In the genomic region with DNA sequence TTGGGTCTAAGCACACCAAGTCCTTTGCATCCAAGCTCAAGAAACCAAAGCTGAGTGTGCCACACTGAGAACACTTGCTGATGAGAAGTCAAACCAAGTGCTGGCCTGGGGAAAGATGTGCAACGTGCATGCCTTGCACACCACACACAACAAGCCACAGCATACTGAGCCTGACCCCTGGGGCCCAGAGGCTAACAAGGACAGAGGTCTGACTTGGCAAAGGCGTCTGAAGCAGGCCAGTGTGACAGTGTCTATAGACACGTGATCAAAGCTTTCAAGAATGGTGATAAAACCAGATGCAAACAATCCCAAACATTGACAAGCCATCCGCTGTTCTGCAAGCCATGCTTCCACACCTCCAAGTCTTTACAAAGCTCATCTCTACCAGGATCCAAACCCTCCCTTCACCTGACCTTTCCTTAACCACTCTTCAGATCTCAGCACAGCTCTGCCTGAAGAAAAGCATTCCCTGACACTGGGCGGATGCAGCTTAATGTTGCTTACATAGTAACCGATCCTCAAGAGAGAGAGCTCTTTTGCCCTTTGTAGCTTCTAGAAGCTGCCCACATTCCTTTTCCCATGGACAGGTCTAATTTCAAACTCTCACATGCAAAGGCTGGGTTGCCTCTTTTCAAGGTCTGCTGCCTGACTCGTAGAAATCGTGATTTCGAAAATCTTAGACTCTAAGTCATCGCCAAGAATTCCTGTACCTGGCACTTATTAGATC, we compare ENCODE assay signal across 12 mouse cellular contexts. TPM values are rescaled to one million over a fixed set of nuclear protein-coding genes. Genes with fewer than 3 reads are reported as not detected.
DNase-seq lines count a peak whose midpoint lies in the region; TF ChIP-seq lines count a peak whose summit lies in the region.
"Had no signal": no experiment of that assay in that cellular context is flagged by ENCODE, and none has a peak within 500 bp of the region (broad histone marks: within the 10 kb centered on the region; RNA-seq: fewer than 3 reads in every experiment).

No protein-coding gene starts in this region.

- 21% methylated on average over 10 of the region's 10 CpGs for WGBS in kidney, adult 2 months

- DNase-seq in adrenal gland, postnatal 14 days, result peak; percentile 18
- no peak for DNase-seq in adrenal gland, postnatal 25 days
- peak; percentile 63 for DNase-seq in kidney, adult 2 months
- no peak for DNase-seq in kidney, adult 18-20 months
- DNase-seq in NIH3T3 (ENCODE audit: low read depth), result peak; percentile 20
- peak; percentile 33 to 58 for DNase-seq in kidney, adult 8-10 months
- no peak for DNase-seq in left cerebral cortex, adult 11 months (ENCODE audit: low spot score)
- no peak for DNase-seq in frontal cortex, postnatal 36 days (ENCODE audit: low spot score in 2 of 2)
- DNase-seq: forebrain, postnatal 0 days; layer of hippocampus, adult 9-11 months had no signal

- no peaks in the 10 kb centered on the region for H3K27me3 ChIP-seq in kidney, adult 2 months (replicated peaks; ENCODE audit: control insufficient read depth, insufficient read depth, low read length)
- H3K27me3 ChIP-seq: stomach, embryonic 15.5 days had no signal

- H3K27ac ChIP-seq in kidney, adult 2 months (ENCODE audit: insufficient read depth, low read depth, low read length), result no peak overlapping the region
- H3K27ac ChIP-seq: liver, embryonic 14.5 days; stomach, embryonic 15.5 days had no signal

- TF ChIP-seq CTCF in kidney, adult 2 months (conservative IDR thresholded peaks at IDR 0.05; ENCODE audit: insufficient read depth, insufficient read length, low read depth, low read length), result no peak

- H3K36me3 ChIP-seq in kidney, adult 2 months (ENCODE audit: control insufficient read depth, insufficient read depth, low read length), result no peaks in the 10 kb centered on the region

- H3K4me3 ChIP-seq in kidney, adult 2 months (ENCODE audit: insufficient read depth, low read depth, low read length), result no peak overlapping the region
- H3K4me3 ChIP-seq: stomach, embryonic 15.5 days had no signal

- TF ChIP-seq POLR2A in kidney, adult 2 months (IDR thresholded peaks at IDR 0.05; ENCODE audit: low read depth, low read length), result no peak

- H3K4me1 ChIP-seq in kidney, adult 2 months (ENCODE audit: control insufficient read depth, insufficient read depth, low read length), result peaks cover 32% of the 10 kb centered on the region

RNA-seq across cellular contexts. Expression of a gene that starts 7.8 kb away (rescaled TPM):
- total RNA-seq in adrenal gland, postnatal 14 days (2021), result 56.0 and 66.4 TPM in 2 replicates
- 75.9 and 77.0 TPM in 2 replicates for total RNA-seq in adrenal gland, postnatal 25 days (2021)
- polyA plus RNA-seq in kidney, adult 2 months (2012; rRNA removed), result 38.1 and 38.7 TPM in 2 replicates

Comparison
In these comparisons a context has a peak if more than half of its experiments do, and no peak if none do; other contexts are left out.
1. DNase-seq: peak in adrenal gland, postnatal 14 days (single experiment), kidney, adult 2 months (single experiment), NIH3T3 (single experiment) and kidney, adult 8-10 months (2 of 2); none in adrenal gland, postnatal 25 days (single experiment), kidney, adult 18-20 months (single experiment), left cerebral cortex, adult 11 months (single experiment) and frontal cortex, postnatal 36 days (0 of 2).